Mouse (Mus musculus) liver, embryonic 14.5 days (tissue): ENCODE results near the gene Anapc16.

Source experiments
- CTCF ChIP-seq: IDR thresholded peaks from 2 replicates; pipeline ENCODE4 v1.5.1; 2016; ENCODE audit warnings: antibody characterized with exemption, low read depth, control low read depth
- EP300 ChIP-seq: IDR thresholded peaks from 2 replicates; pipeline ENCODE4 v1.6.1; 2016; ENCODE audit warnings: antibody characterized with exemption, low read depth

DNA sequence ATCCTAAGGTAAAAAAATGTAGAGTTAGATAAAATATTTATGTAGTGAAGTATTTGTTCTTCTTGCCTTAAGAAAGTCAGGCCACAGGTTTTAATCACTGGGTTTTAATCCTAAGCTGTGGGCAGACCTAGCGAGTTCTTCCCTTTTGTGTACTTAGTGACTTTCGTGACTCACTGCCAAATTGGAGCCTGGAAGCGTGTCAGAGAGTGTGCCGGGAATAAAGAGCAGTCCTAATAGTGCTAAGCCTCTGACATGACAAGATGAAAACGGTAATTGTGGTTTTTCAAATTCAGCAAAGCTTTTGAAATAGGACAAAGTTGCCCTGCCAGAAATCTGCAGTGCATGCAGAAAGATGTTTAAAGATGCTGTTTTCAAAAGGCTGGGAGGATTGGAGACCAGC, 43.8 kb upstream of the Anapc16 start:
- TF ChIP-seq CTCF: no peak
- no peak for TF ChIP-seq EP300
